Mouse (Mus musculus) 3134 (cell line): ENCODE data around the gene Zcchc3.

Source experiments
- DNase-seq: peaks from one replicate; pipeline ENCODE4 v3.0.0-alpha.2; 2011; ENCODE audit warnings: low spot score; ENCODE audit not compliant: insufficient read length; ENCODE audit errors: extremely low read depth

Zcchc3 gene

DNA sequence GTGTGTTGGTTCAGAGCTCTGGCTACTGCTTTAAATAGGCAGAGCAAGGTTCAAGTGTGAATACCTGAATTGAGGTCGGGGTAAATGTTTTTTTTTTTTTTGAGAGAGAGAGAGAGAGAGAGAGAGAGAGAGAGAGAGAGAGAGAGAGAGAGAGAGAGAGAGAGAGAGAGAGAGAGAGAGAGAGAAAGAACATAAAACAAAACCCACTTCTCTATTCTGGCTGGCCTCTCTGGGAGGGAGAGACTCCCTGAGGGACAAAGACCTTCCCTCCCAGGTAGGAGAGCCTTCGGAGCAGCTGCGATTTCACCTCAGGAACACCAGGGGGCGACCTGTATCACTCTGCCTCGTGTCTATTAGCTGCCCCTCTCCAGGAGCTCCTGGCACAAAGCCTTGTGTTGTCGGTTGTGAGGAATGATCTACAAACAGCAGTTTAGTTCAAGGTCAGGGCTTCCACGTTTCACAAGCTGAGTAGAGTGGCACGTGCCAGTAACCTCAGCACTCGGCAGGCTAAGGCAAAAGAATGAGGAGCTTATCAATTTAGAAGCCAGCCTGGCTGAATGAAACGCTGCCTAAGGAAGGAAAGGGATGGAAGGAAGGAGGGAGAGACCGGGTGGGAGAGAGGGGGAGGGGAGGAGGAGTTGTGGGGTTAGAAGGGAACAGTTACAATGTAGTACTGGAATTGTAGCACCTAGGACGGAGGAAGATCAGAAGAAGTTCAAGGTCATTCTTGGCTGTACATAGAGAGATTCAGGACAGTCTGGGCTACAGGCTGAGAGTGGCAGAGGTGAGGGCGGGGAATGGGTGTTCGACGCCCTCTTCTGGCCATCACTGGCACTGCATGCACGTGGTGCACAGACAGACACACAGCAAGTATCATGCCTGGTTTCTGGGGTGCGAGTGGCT lies 51.3 kb downstream of the Zcchc3 start:
- DNase-seq: peak; percentile 70
